Mouse (Mus musculus) ES-E14 (cell line): ENCODE data around the gene Zmynd10. TPM values are rescaled to one million over a fixed set of nuclear protein-coding genes. Genes with fewer than 3 reads are reported as not detected.

ENCODE experiments used
- DNase-seq: peaks from one replicate; pipeline ENCODE4 v3.0.0-alpha.2; 2013; ENCODE audit warnings: low read depth, low spot score
- H3K27ac ChIP-seq: 2 replicates; pipeline ENCODE4 v1.5.1; 2012; ENCODE audit warnings: low read depth, mild to moderate bottlenecking, low read length, moderate library complexity, mixed read lengths; ENCODE audit not compliant: poor library complexity, insufficient read depth, severe bottlenecking
- H3K36me3 ChIP-seq: 2 replicates; pipeline ENCODE4 v1.6.1; 2012; ENCODE audit warnings: mild to moderate bottlenecking, low read length, moderate library complexity, mixed read lengths; ENCODE audit not compliant: control insufficient read depth, poor library complexity, insufficient read depth, severe bottlenecking
- H3K4me1 ChIP-seq, 2 experiments: fragments of 150-350 bp in 1 of 2; sonication (generic) in 1 of 2; 2 replicates each; pipeline ENCODE4 v1.6.1; 2012; ENCODE audit warnings: low read length in 2 of 2, mild to moderate bottlenecking in 1 of 2, mixed read lengths in 1 of 2; ENCODE audit not compliant: control insufficient read depth in 2 of 2, insufficient read depth in 2 of 2, poor library complexity in 1 of 2
- H3K4me3 ChIP-seq, 2 experiments: fragments of 150-350 bp in 1 of 2; sonication (generic) in 1 of 2; 2 replicates each; pipeline ENCODE4 v1.5.1; 2012; ENCODE audit warnings: low read length in 2 of 2, low read depth in 1 of 2, mild to moderate bottlenecking in 1 of 2, mixed read lengths in 1 of 2; ENCODE audit not compliant: insufficient read depth in 1 of 2, poor library complexity in 1 of 2, severe bottlenecking in 1 of 2
- H3K9ac ChIP-seq: 2 replicates; pipeline ENCODE4 v1.6.1; 2012; ENCODE audit warnings: low read depth, mild to moderate bottlenecking, low read length, mixed read lengths; ENCODE audit not compliant: poor library complexity, insufficient read depth, severe bottlenecking
- H3K9me3 ChIP-seq: fragments of 150-350 bp; sonication (generic); 2 replicates; pipeline ENCODE4 v1.6.1; 2012; ENCODE audit warnings: low read depth, mild to moderate bottlenecking, low read length; ENCODE audit not compliant: control insufficient read depth, insufficient read depth
- CHD2 ChIP-seq: IDR thresholded peaks from 2 replicates; pipeline ENCODE4 v1.6.1; 2014; ENCODE audit warnings: mild to moderate bottlenecking, low read depth, low read length, inconsistent platforms
- HCFC1 ChIP-seq: IDR thresholded peaks from 2 replicates; pipeline ENCODE4 v1.6.1; 2012; ENCODE audit warnings: low read length, inconsistent platforms, borderline replicate concordance; ENCODE audit not compliant: insufficient read depth
- MAFK ChIP-seq: IDR thresholded peaks from 2 replicates; pipeline ENCODE4 v1.6.1; 2014; ENCODE audit warnings: mild to moderate bottlenecking, low read depth, low read length, inconsistent platforms; ENCODE audit not compliant: insufficient read depth
- ZC3H11A ChIP-seq: IDR thresholded peaks from 2 replicates; pipeline ENCODE4 v1.6.1; 2012; ENCODE audit warnings: low read depth, mild to moderate bottlenecking, inconsistent platforms, low read length, borderline replicate concordance
- ZNF384 ChIP-seq: IDR thresholded peaks from 2 replicates; pipeline ENCODE4 v1.6.1; 2012; ENCODE audit warnings: low read depth, low read length, inconsistent platforms
- in situ Hi-C, 2 experiments: fragments of 600-800 bp; cut with MboI; formaldehyde crosslinking; loops; one replicate each; pipeline ENCODE4 v1.15.1; 2025; ENCODE audit warnings: low sequenced_read_pairs in 2 of 2, inconsistent platforms in 1 of 2; ENCODE audit not compliant: unreplicated experiment in 2 of 2
- total RNA-seq: library from RNA; depleted of rRNA; stranded (reverse); fragments of 300-350 nt; gene quantifications from 2 replicates; pipeline ENCODE4 v1.2.3, GENCODE M21; 2012

Gene Zmynd10
- total RNA-seq, 1 experiment, result 0.49 TPM

- DNase-seq, result no peak
- no peak overlapping the region for H3K4me3 ChIP-seq
- peaks cover 46% of the 10 kb centered on the region for H3K36me3 ChIP-seq
- TF ChIP-seq ZNF384 (no peak), CHD2 (no peak), MAFK (no peak), ZC3H11A (no peak), HCFC1 (no peak)
- no peaks in the 10 kb centered on the region for H3K9me3 ChIP-seq
- no peak overlapping the region for H3K9ac ChIP-seq
- H3K27ac ChIP-seq, result no peak overlapping the region
- in situ Hi-C loops, result no loop called here
- H3K4me1 ChIP-seq, result peaks cover 0 to 22% of the 10 kb centered on the region in 2 experiments; a peak in 1 of 4 replicates
These were observed 46.2 kb downstream of the Zmynd10 start for GRCm38 (mm10) chr9:107593101-107593976.

- no peaks in the 10 kb centered on the region for H3K9me3 ChIP-seq
- no peak overlapping the region for H3K4me3 ChIP-seq
- DNase-seq, result peak; percentile 81
- no peak overlapping the region for H3K9ac ChIP-seq
- H3K4me1 ChIP-seq, result peaks cover 0 to 27% of the 10 kb centered on the region in 2 experiments; a peak in 2 of 4 replicates
- TF ChIP-seq ZNF384, result no peak
- no peak for TF ChIP-seq HCFC1
- no peak for TF ChIP-seq CHD2
- no peak for TF ChIP-seq MAFK
- TF ChIP-seq ZC3H11A, result no peak
- no peak overlapping the region for H3K27ac ChIP-seq
- H3K36me3 ChIP-seq, result peaks cover 46% of the 10 kb centered on the region
- in situ Hi-C loops, result no loop called here
These were observed 47.4 kb downstream of the Zmynd10 start for GRCm38 (mm10) chr9:107594281-107595062.

DNA sequence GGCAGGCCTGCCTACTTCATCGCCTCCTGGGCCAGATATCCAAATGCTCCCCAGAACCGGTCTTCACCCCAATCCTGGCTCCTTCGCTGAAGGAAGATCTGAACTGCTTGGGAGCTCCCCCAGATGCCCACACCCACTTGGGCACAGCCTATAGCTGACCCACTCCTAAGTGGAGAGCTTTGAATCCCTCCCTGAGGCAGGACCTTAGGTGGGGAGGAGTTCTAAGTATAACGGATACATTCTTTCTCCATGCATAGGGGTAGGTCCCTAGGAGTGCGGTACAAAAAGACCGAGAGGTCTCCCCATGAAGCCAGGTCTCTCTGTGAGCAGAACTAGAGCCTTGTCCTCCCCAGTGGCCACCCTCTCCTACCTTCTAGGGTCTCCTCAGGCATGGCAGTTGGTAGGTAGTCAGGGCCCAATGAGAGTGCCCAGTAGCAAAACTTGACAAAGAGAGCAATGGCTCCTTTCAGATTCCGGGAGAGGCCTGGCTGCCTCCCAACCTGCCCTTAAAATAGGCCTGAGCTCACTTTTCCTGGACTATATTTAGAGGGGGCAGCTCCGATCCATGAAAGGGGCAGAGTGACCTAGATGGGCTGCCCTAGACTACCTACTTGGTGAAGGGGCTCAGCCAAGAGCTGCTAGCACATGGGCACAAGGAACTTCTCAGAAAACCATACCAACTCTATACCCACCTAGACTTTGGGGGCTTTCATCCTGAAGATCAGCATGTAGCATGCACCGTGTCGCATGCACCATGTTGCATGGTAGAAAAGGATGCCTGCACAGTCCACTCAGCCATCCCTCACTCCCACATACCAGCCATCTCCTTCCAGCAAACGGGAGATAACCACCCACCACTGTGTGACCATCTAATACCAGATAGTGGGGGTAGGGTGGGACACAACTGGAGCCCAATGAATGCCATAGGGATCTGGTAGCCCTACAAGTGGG, 49.8 kb downstream of the Zmynd10 start:
- no peak for DNase-seq
- Histone ChIP-seq H3K9ac (no peak overlapping the region), H3K9me3 (no peaks in the 10 kb centered on the region), H3K4me3 (no peak overlapping the region), H3K4me1 (peaks cover 4 to 25% of the 10 kb centered on the region in 2 experiments; a peak in 2 of 4 replicates), H3K36me3 (peaks cover 22% of the 10 kb centered on the region), H3K27ac (no peak overlapping the region)
- no peak for TF ChIP-seq ZC3H11A
- no peak for TF ChIP-seq MAFK
- TF ChIP-seq CHD2, result no peak
- no peak for TF ChIP-seq ZNF384
- TF ChIP-seq HCFC1, result no peak
- in situ Hi-C loops, result no loop called here

GRCm38 (mm10) chr9:107598385-107598784, 51.3 kb downstream of the Zmynd10 start:
- Histone ChIP-seq H3K27ac (no peak overlapping the region), H3K36me3 (peaks cover 9% of the 10 kb centered on the region)

More at GRCm38 (mm10) chr9:107598385-107598784, 51.3 kb downstream of the Zmynd10 start:
- Histone ChIP-seq H3K4me3 (peak overlapping the region; percentile 54 to 65; a peak in 3 of 4 replicates), H3K4me1 (peaks cover 4 to 21% of the 10 kb centered on the region in 2 experiments; a peak in 2 of 4 replicates), H3K9ac (peak overlapping the region; percentile 39; the same call in 1 of the 2 replicates), H3K9me3 (no peaks in the 10 kb centered on the region)
- in situ Hi-C loops, result no loop called here
- no peak for DNase-seq
- no peak for TF ChIP-seq ZC3H11A
- TF ChIP-seq ZNF384, result no peak
- no peak for TF ChIP-seq HCFC1
- TF ChIP-seq CHD2, result no peak
- TF ChIP-seq MAFK, result no peak
